Mouse (Mus musculus) cerebellum, adult 2 months (tissue): ENCODE data around the gene Slc23a2.

ENCODE experiments used
- CTCF ChIP-seq: fragments of 200-500 bp; IDR thresholded peaks from 2 replicates; pipeline ENCODE4 v1.5.1; 2011; ENCODE audit warnings: low read depth, mild to moderate bottlenecking, control low read depth, low read length, moderate library complexity, borderline replicate concordance; ENCODE audit not compliant: insufficient read depth
- POLR2A ChIP-seq: fragments of 200-500 bp; IDR thresholded peaks from 2 replicates; pipeline ENCODE4 v1.6.1; 2011; ENCODE audit warnings: low read length, control low read depth, borderline replicate concordance; ENCODE audit not compliant: insufficient read depth

- TF ChIP-seq POLR2A: no peak
- TF ChIP-seq CTCF: no peak
Observed at GRCm38 (mm10) chr2:132107611-132108010, 37.3 kb downstream of the Slc23a2 start.
